Mouse (Mus musculus) lung, postnatal 0 days (tissue): ENCODE measurements at regions not wholly inside any gene's neighbourhood (a gene's known extent, or its start where the extent isn't known, plus 50 kb on each side); places are given as distances from the start of the nearest gene placed in this dataset.

Experiments
- CTCF ChIP-seq: IDR thresholded peaks from 2 replicates; pipeline ENCODE4 v1.5.1; 2016; ENCODE audit warnings: antibody characterized with exemption, mild to moderate bottlenecking
- EP300 ChIP-seq: IDR thresholded peaks from 2 replicates; pipeline ENCODE4 v1.6.1; 2016; ENCODE audit warnings: antibody characterized with exemption, mild to moderate bottlenecking, control low read depth

- TF ChIP-seq CTCF: no peak
- no peak for TF ChIP-seq EP300
Measured at GRCm38 (mm10) chr9:116301602-116302001, 126.4 kb upstream of the Tgfbr2 start.
